Mouse (Mus musculus) cerebellum, adult 2 months (tissue): ENCODE data around the gene Kctd10.

Source experiments
- CTCF ChIP-seq: fragments of 200-500 bp; IDR thresholded peaks from 2 replicates; pipeline ENCODE4 v1.5.1; 2011; ENCODE audit warnings: low read depth, mild to moderate bottlenecking, control low read depth, low read length, moderate library complexity, borderline replicate concordance; ENCODE audit not compliant: insufficient read depth
- POLR2A ChIP-seq: fragments of 200-500 bp; IDR thresholded peaks from 2 replicates; pipeline ENCODE4 v1.6.1; 2011; ENCODE audit warnings: low read length, control low read depth, borderline replicate concordance; ENCODE audit not compliant: insufficient read depth

DNA sequence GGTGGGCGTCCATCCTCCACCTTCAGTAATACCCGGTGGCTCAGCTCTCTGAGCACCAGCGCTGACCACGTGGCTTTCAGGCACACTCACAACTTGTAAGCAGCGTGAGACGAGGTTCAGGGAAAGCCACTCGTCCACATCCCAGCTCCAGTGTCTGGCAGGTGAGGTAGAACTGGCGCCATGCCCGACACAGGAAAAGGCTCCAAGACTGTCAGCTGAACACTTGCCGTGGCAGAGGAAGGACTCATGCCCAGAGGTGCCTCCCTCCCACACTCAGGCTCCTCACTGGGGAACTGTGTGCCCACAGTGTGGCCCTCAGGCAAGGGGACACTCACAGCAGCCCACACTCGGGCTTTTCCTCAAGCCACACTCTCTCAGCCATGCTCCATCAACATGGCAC is 7.1 kb downstream of the Kctd10 start:
- TF ChIP-seq POLR2A (no peak), CTCF (no peak)
